Mouse (Mus musculus): ENCODE results near the gene Gm45233. TPM values are rescaled to one million over a fixed set of nuclear protein-coding genes. Genes with fewer than 3 reads are reported as not detected.

The Gm45233 gene
- polyA plus RNA-seq, 1 experiment from 2014 or later, result not detected

- WGBS, result 85% methylated on average over 5 of the region's 5 CpGs
- H3K9me3 ChIP-seq, result no peaks in the 10 kb centered on the region
- ATAC-seq (replicated peaks), result no peak
- no peak overlapping the region for H3K27ac ChIP-seq
- no peak overlapping the region for H3K4me2 ChIP-seq
- H3K36me3 ChIP-seq (replicated peaks), result no peaks in the 10 kb centered on the region
- no peaks in the 10 kb centered on the region for H3K27me3 ChIP-seq (replicated peaks)
- H3K4me3 ChIP-seq, result no peak overlapping the region
- no peak overlapping the region for H3K9ac ChIP-seq
- H3K4me1 ChIP-seq, result no peaks in the 10 kb centered on the region
Measured at GRCm38 (mm10) chr7:43434676-43435075, 9.3 kb upstream of the Gm45233 start.

DNA sequence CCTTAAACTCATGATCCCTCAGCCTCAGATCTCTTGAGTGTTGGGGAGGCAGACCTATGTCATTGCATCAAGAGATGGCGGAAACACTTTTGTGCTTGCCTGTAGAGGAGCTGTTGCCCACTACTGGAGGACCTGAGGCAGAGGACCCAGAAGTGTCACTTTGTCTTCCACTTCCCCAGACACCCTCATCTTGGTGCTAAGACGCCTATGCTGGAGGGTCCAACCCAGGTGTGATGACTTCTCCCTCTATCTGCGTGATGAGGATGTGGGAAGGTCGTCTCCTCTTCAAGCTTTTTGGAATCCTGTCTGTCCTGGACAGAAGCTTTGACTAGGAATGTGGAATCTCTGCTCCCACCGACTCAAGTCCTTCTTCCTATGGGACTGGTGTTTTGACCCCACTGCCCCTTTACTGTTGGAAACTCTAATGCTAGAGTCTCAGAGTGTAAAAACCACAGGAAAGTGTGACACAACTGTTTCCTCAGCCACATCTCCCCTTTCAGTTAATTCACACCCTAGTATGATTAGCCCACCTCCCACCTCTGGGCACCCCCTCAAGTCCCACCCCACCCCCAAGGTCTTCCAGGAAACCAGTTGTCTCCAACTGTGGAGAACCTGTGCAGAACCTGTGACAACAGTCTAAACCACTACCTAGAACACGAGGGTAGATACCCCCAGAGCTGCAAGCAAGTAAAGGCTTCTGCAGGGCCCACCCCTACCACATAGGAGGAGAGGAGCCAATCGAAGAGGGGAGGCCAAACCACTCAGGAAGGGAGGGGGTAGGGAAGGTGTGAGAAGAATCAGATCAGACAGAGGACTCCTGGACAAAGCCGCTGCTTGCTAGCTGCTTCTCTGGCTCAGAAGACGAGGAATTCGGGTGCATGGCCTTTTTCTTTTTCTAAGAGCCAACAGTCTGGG lies 7.3 kb upstream of the Gm45233 start, which contains the start of gene Nkg7:
Gene Nkg7 (plus strand): TSS at position 733 of the 915 bp plus-strand sequence.
- WGBS, result 79% methylated on average over 10 of the region's 10 CpGs
- H3K9ac ChIP-seq, result no peak within 1 kb of the TSS
- no peaks in the 10 kb centered on the region for H3K36me3 ChIP-seq (replicated peaks)
- H3K27me3 ChIP-seq (replicated peaks), result no peaks in the 10 kb centered on the region
- H3K27ac ChIP-seq, result no peak within 1 kb of the TSS
- no peaks in the 10 kb centered on the region for H3K4me1 ChIP-seq
- H3K9me3 ChIP-seq, result no peaks in the 10 kb centered on the region
- no peak within 1 kb of the TSS for H3K4me3 ChIP-seq
- no peak for ATAC-seq (replicated peaks)
- H3K4me2 ChIP-seq, result no peak within 1 kb of the TSS

- Histone ChIP-seq H3K9ac (no peak overlapping the region), H3K27me3 (replicated peaks) (no peaks in the 10 kb centered on the region), H3K4me2 (no peak overlapping the region), H3K9me3 (no peaks in the 10 kb centered on the region), H3K4me1 (peaks cover 10% of the 10 kb centered on the region), H3K36me3 (replicated peaks) (no peaks in the 10 kb centered on the region), H3K27ac (no peak overlapping the region), H3K4me3 (no peak overlapping the region)
- ATAC-seq (replicated peaks), result no peak
- WGBS, result 83% methylated on average over 4 of the region's 4 CpGs
Measured at GRCm38 (mm10) chr7:43438611-43439010, 5.3 kb upstream of the Gm45233 start.

- Histone ChIP-seq H3K36me3 (replicated peaks) (no peaks in the 10 kb centered on the region), H3K4me2 (no peak within 1 kb of the TSS), H3K27ac (no peak within 1 kb of the TSS), H3K9me3 (no peaks in the 10 kb centered on the region), H3K4me1 (peaks cover 21% of the 10 kb centered on the region), H3K4me3 (no peak within 1 kb of the TSS), H3K9ac (no peak within 1 kb of the TSS), H3K27me3 (replicated peaks) (no peaks in the 10 kb centered on the region)
- ATAC-seq (replicated peaks), result no peak
- WGBS, result 83% methylated on average over 6 of the region's 6 CpGs
Measured at GRCm38 (mm10) chr7:43440482-43440881, 3.4 kb upstream of the Gm45233 start, which contains the start of gene Cldnd2. Cldnd2 (plus strand) TSS chr7:43440782.

GRCm38 (mm10) chr7:43441071-43441470 lies 2.9 kb upstream of the Gm45233 start:
- no peak overlapping the region for H3K9ac ChIP-seq
- no peaks in the 10 kb centered on the region for H3K36me3 ChIP-seq (replicated peaks)
- 84% methylated on average over 3 of the region's 3 CpGs for WGBS

DNA sequence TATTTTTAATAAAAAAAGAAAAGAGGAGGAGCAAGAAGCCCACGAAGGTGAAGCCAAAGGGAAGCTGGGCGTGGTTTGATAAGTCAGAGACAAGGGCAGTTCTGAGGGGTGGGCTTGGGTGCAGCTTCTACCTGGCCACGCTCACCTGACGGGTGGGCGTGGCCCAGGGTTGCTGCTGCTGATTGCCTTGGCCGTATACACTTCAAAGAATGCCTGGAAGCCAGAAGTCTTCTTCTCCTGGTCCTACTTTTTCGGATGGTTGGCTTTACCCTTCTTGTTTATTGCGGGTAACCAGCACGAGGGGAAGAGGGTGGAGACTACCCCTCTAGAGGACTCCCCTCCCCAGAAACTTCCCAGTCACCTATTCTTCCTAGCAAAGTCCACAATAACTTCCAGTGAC lies 1.2 kb upstream of the Gm45233 start:
- Histone ChIP-seq H3K9ac (peak overlapping the region; percentile 53), H3K27ac (peak overlapping the region; percentile 86), H3K36me3 (replicated peaks) (no peaks in the 10 kb centered on the region), H3K4me3 (peak overlapping the region; percentile 48), H3K4me1 (peaks cover 21% of the 10 kb centered on the region), H3K4me2 (peak overlapping the region; percentile 69), H3K27me3 (replicated peaks) (no peaks in the 10 kb centered on the region), H3K9me3 (no peaks in the 10 kb centered on the region)
- WGBS, result 10% methylated on average over 9 of the region's 9 CpGs
- peak; percentile 2; the same call in 1 of the 2 replicates for ATAC-seq (replicated peaks)

More at GRCm38 (mm10) chr7:43441071-43441470, 2.9 kb upstream of the Gm45233 start:
- Histone ChIP-seq H3K4me3 (no peak overlapping the region), H3K27ac (no peak overlapping the region), H3K4me2 (no peak overlapping the region), H3K4me1 (peaks cover 21% of the 10 kb centered on the region), H3K27me3 (replicated peaks) (no peaks in the 10 kb centered on the region), H3K9me3 (no peaks in the 10 kb centered on the region)
- no peak for ATAC-seq (replicated peaks)

DNA sequence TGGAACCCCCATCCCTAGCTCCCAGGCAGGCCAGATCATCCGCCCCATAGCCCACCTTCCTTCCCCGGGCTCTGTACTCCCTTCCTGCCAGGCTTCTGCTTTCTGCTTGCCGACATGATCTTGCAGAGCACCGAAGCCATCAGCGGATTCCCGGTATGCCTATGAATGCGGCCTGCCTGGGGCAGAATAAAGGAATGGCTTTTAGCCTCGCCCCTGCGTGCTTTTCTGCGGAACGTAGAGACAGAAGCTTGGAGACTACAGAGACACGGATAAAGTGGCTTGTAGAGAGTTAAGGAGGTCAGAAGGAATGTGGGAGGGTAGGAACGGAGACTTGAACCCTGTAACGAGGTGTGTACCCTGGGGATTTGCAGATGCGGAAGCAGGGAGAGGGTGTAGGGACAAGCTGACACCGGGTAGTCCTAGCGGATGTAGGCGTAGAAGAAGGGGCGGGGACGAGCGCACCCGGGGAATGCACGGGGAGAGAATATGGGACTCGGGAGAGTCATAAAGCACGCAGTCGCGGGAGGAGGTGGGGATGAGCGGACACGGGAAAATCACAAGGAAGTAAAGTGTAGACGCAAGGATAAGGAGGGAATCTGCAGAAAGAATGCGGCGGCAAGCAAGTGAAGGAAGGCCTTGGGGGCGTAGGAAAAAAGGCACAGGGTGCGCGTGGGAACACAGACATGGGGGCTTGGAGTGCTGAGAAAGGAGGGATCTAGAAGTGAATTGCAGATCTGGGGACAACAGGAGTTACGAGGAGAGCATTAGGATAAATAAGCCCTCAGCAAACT lies 607 bp upstream of the Gm45233 start:
- Histone ChIP-seq H3K36me3 (replicated peaks) (no peaks in the 10 kb centered on the region), H3K27ac (peak overlapping the region; percentile 86), H3K9me3 (no peaks in the 10 kb centered on the region), H3K4me2 (peak overlapping the region; percentile 69), H3K9ac (peak overlapping the region; percentile 53), H3K27me3 (replicated peaks) (no peaks in the 10 kb centered on the region), H3K4me3 (peak overlapping the region; percentile 48), H3K4me1 (peaks cover 21% of the 10 kb centered on the region)
- peak; percentile 85 for ATAC-seq (replicated peaks)
- under 1% methylated on average over 36 of the region's 36 CpGs for WGBS

- Histone ChIP-seq H3K4me2 (no peak overlapping the region), H3K9me3 (no peaks in the 10 kb centered on the region), H3K27me3 (replicated peaks) (no peaks in the 10 kb centered on the region), H3K4me3 (no peak overlapping the region), H3K9ac (no peak overlapping the region), H3K4me1 (peaks cover 14% of the 10 kb centered on the region), H3K36me3 (replicated peaks) (0 out of 2 replicates have a peak, but pooled peaks cover 1% of the 10 kb centered on the region), H3K27ac (no peak overlapping the region)
- 93% methylated on average over 4 of the region's 4 CpGs for WGBS
- ATAC-seq (replicated peaks), result no peak
Measured at GRCm38 (mm10) chr7:43447801-43448200, 3.9 kb downstream of the Gm45233 start.

DNA sequence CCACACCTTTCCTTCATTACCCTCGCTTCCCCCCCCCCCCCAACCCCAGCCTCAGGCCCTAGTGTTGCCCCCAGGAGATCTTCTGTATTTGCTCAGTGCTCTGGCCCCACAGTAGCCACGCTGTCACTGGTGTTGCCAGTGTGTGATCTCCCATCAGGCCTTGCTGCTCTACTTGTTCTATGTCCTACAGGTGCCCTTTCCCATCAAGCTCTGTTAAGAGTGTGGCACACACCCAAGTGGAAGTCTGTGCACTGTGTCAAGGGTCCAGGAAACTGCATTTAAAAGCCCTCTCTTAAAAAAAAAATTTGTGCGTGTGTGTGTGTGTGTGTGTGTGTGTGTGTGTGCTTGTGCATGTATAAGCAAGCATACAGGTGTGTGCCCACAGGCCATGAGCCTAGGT lies 4.3 kb downstream of the Gm45233 start:
- ATAC-seq (replicated peaks), result no peak
- 95% methylated on average over 3 of the region's 3 CpGs for WGBS
- 0 out of 2 replicates have a peak, but pooled peaks cover 3% of the 10 kb centered on the region for H3K36me3 ChIP-seq (replicated peaks)
- H3K4me2 ChIP-seq, result no peak overlapping the region
- H3K27me3 ChIP-seq (replicated peaks), result no peaks in the 10 kb centered on the region
- H3K4me3 ChIP-seq, result no peak overlapping the region
- H3K4me1 ChIP-seq, result peaks cover 11% of the 10 kb centered on the region
- H3K9me3 ChIP-seq, result no peaks in the 10 kb centered on the region
- no peak overlapping the region for H3K9ac ChIP-seq
- H3K27ac ChIP-seq, result no peak overlapping the region

GRCm38 (mm10) chr7:43449811-43450210 lies 5.9 kb downstream of the Gm45233 start:
- H3K9me3 ChIP-seq, result no peaks in the 10 kb centered on the region
- no peak overlapping the region for H3K27ac ChIP-seq
- no peak overlapping the region for H3K4me2 ChIP-seq
- H3K36me3 ChIP-seq (replicated peaks), result 0 out of 2 replicates have a peak, but pooled peaks cover 8% of the 10 kb centered on the region
- 98% methylated on average over 2 of the region's 2 CpGs for WGBS
- H3K9ac ChIP-seq, result no peak overlapping the region
- no peaks in the 10 kb centered on the region for H3K27me3 ChIP-seq (replicated peaks)
- H3K4me3 ChIP-seq, result no peak overlapping the region
- ATAC-seq (replicated peaks), result no peak
- peaks cover 4% of the 10 kb centered on the region for H3K4me1 ChIP-seq

DNA sequence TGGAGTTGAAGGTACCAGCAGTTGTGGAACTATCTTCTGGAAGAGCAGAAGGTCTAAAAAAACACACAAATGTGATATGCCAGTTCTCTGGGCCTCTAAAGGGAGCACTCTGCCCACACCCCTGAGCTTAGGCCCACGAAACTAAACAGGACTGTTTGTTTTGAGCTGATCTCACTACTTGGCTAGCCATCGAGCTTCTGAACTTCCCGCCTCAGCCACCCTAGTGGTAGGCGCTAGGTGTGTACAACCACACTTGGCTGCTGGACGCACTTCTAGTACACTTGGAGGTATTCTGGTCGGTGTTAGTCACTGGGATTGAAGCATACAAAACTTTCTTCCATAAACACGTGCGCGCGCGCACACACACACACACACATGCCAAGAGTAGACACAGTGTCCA lies 7.8 kb downstream of the Gm45233 start:
- Histone ChIP-seq H3K4me3 (no peak overlapping the region), H3K36me3 (replicated peaks) (peaks cover 12% of the 10 kb centered on the region), H3K4me2 (no peak overlapping the region), H3K9ac (no peak overlapping the region), H3K27ac (no peak overlapping the region), H3K9me3 (no peaks in the 10 kb centered on the region), H3K4me1 (no peaks in the 10 kb centered on the region), H3K27me3 (replicated peaks) (no peaks in the 10 kb centered on the region)
- no peak for ATAC-seq (replicated peaks)
- WGBS, result 95% methylated on average over 11 of the region's 11 CpGs

GRCm38 (mm10) chr7:43452609-43453008 lies 8.7 kb downstream of the Gm45233 start:
- Histone ChIP-seq H3K4me1 (no peaks in the 10 kb centered on the region), H3K9me3 (no peaks in the 10 kb centered on the region), H3K36me3 (replicated peaks) (peaks cover 21% of the 10 kb centered on the region), H3K4me3 (no peak overlapping the region), H3K9ac (no peak overlapping the region), H3K27ac (no peak overlapping the region), H3K4me2 (no peak overlapping the region), H3K27me3 (replicated peaks) (no peaks in the 10 kb centered on the region)
- ATAC-seq (replicated peaks), result no peak
- WGBS, result 33% methylated on average over 4 of the region's 4 CpGs
